Mouse (Mus musculus): ENCODE data around the gene Amz2. TPM values are rescaled to one million over a fixed set of nuclear protein-coding genes. Genes with fewer than 3 reads are reported as not detected.
A peak's percentile ranks its signal among the peaks of the same experiment; 100 is the strongest.

Amz2 gene
- polyA plus RNA-seq, 2 experiments, result 43.6 to 88.2 TPM

DNA sequence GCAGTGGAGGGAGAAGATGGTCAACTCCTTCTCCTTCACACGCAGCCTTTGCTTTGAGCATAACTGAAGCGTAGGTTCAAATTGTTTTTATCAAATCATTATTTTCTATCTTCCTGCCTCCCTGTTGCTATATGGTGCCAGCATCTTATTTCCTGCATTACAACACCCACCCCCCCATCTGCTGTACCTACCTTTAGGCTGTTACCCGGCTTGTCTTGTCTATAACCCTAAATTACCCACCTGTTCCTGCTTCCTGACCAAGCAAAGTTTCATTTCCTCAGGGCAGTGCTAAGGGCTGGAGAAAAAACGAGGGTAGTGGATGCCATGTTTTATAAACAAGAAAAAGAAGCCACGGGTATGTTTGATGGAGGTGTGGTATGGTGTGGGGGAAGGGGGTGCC is 4.5 kb upstream of the Amz2 start:
- WGBS, result 64% methylated on average over 5 of the region's 5 CpGs
- ATAC-seq (ENCODE audit: low FRiP score, low read depth), result no peak
- H3K4me1 ChIP-seq (ENCODE audit: control insufficient read depth, insufficient read depth, low read length), result no peaks in the 10 kb centered on the region

DNA sequence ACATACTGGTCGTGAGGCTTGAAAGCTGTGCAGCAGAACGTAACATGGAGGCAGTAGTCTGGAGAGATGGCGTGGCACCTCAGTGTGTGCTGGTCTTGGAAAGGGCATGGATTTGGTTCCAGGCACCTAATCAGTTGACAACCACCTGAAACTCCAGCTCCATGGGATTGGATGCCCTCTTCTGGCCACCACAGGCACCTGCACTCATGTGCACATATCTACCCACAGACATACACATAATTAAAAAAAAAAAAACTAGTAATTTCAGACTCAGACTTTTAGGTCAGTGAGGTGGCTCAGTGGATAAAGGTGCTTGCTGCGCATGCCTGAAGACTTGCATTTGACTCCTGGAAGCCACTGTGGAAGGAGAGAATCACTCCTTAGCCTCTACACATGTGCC is 3.5 kb upstream of the Amz2 start:
- no peak for DNase-seq (ENCODE audit: low spot score)
- no peak for ATAC-seq (ENCODE audit: low FRiP score, low read depth)
- no peak overlapping the region for H3K4me2 ChIP-seq (replicated peaks; ENCODE audit: low read depth, low read length, severe bottlenecking)
- no peak overlapping the region for H3K4me3 ChIP-seq (replicated peaks; ENCODE audit: low read length)
- no peak for TF ChIP-seq POLR2A (IDR thresholded peaks at IDR 0.05; ENCODE audit: borderline replicate concordance, extremely low read depth, insufficient read depth, insufficient read length)
- WGBS, result 98% methylated on average over 4 of the region's 4 CpGs
- H3K27ac ChIP-seq (replicated peaks; ENCODE audit: low read depth, low read length), result no peak overlapping the region
- no peaks in the 10 kb centered on the region for H3K36me3 ChIP-seq (ENCODE audit: control insufficient read depth, insufficient read depth, low read length)
- no peaks in the 10 kb centered on the region for H3K27me3 ChIP-seq (ENCODE audit: control insufficient read depth, insufficient read depth, low read length)
- H3K9ac ChIP-seq (ENCODE audit: low read depth, low read length, severe bottlenecking), result no peak overlapping the region
- peaks cover 7% of the 10 kb centered on the region for H3K4me1 ChIP-seq (ENCODE audit: control insufficient read depth, insufficient read depth, low read length)
- no peaks in the 10 kb centered on the region for H3K9me3 ChIP-seq (ENCODE audit: control insufficient read depth, low read length)

More for the DNA sequence above, 4.5 kb upstream of the Amz2 start:
- no peaks in the 10 kb centered on the region for H3K27me3 ChIP-seq (ENCODE audit: control insufficient read depth, insufficient read depth, low read length)
- H3K9ac ChIP-seq (ENCODE audit: low read depth, low read length, severe bottlenecking), result no peak overlapping the region
- H3K4me3 ChIP-seq (replicated peaks; ENCODE audit: low read length), result no peak overlapping the region
- no peaks in the 10 kb centered on the region for H3K36me3 ChIP-seq (ENCODE audit: control insufficient read depth, insufficient read depth, low read length)
- TF ChIP-seq POLR2A (IDR thresholded peaks at IDR 0.05; ENCODE audit: borderline replicate concordance, extremely low read depth, insufficient read depth, insufficient read length), result no peak
- no peak overlapping the region for H3K4me2 ChIP-seq (replicated peaks; ENCODE audit: low read depth, low read length, severe bottlenecking)
- H3K9me3 ChIP-seq (ENCODE audit: control insufficient read depth, low read length), result no peaks in the 10 kb centered on the region
- no peak for DNase-seq (ENCODE audit: low spot score)
- no peak overlapping the region for H3K27ac ChIP-seq (replicated peaks; ENCODE audit: low read depth, low read length)

DNA sequence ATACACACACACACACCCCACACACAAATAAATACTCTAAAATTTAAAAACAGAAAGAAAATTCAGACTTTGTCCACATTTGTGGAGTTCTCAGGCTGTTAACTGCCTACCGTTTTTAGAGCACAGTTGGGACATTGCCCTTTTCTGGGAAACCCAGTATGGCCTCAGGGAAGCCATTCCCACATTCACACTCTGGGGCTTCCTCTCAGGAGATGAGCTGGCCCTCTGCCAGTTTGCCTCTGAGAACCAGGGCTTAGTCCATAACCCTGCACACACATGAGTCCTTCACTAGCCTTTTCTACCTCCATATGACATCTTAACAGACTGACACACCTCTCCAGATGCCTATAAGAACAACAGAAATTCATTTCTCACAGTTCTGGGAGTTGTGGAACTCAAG is 2.5 kb upstream of the Amz2 start:
- ATAC-seq (ENCODE audit: low FRiP score, low read depth), result no peak
- H3K4me3 ChIP-seq (replicated peaks; ENCODE audit: low read length), result no peak overlapping the region
- no peaks in the 10 kb centered on the region for H3K27me3 ChIP-seq (ENCODE audit: control insufficient read depth, insufficient read depth, low read length)
- H3K4me2 ChIP-seq (replicated peaks; ENCODE audit: low read depth, low read length, severe bottlenecking), result no peak overlapping the region
- peaks cover 7% of the 10 kb centered on the region for H3K4me1 ChIP-seq (ENCODE audit: control insufficient read depth, insufficient read depth, low read length)
- no peak for DNase-seq (ENCODE audit: low spot score)
- H3K36me3 ChIP-seq (ENCODE audit: control insufficient read depth, insufficient read depth, low read length), result 0 out of 2 replicates have a peak, but pooled peaks cover 2% of the 10 kb centered on the region
- 53% methylated on average over 1 of the region's 1 CpGs for WGBS
- H3K9ac ChIP-seq (ENCODE audit: low read depth, low read length, severe bottlenecking), result no peak overlapping the region
- TF ChIP-seq POLR2A (IDR thresholded peaks at IDR 0.05; ENCODE audit: borderline replicate concordance, extremely low read depth, insufficient read depth, insufficient read length), result no peak
- no peak overlapping the region for H3K27ac ChIP-seq (replicated peaks; ENCODE audit: low read depth, low read length)
- no peaks in the 10 kb centered on the region for H3K9me3 ChIP-seq (ENCODE audit: control insufficient read depth, low read length)

- peak overlapping the region; percentile 66 for H3K9ac ChIP-seq (ENCODE audit: low read depth, low read length, severe bottlenecking)
- DNase-seq (ENCODE audit: low spot score) (peak; percentile 22), ATAC-seq (ENCODE audit: low FRiP score, low read depth) (no peak)
- TF ChIP-seq POLR2A (IDR thresholded peaks at IDR 0.05; ENCODE audit: borderline replicate concordance, extremely low read depth, insufficient read depth, insufficient read length), result no peak
- H3K4me2 ChIP-seq (replicated peaks; ENCODE audit: low read depth, low read length, severe bottlenecking), result peak overlapping the region; percentile 61
- no peaks in the 10 kb centered on the region for H3K27me3 ChIP-seq (ENCODE audit: control insufficient read depth, insufficient read depth, low read length)
- peak overlapping the region; percentile 75 for H3K27ac ChIP-seq (replicated peaks; ENCODE audit: low read depth, low read length)
- H3K36me3 ChIP-seq (ENCODE audit: control insufficient read depth, insufficient read depth, low read length), result peaks cover 30% of the 10 kb centered on the region
- H3K9me3 ChIP-seq (ENCODE audit: control insufficient read depth, low read length), result no peaks in the 10 kb centered on the region
- peak overlapping the region; percentile 59 for H3K4me3 ChIP-seq (replicated peaks; ENCODE audit: low read length)
- WGBS, result 0% methylated on average over 5 of the region's 11 CpGs
- H3K4me1 ChIP-seq (ENCODE audit: control insufficient read depth, insufficient read depth, low read length), result peaks cover 10% of the 10 kb centered on the region
Observed at GRCm38 (mm10) chr11:109426272-109426586, 483 bp downstream of the Amz2 start.

GRCm38 (mm10) chr11:109427353-109427752 is 1.6 kb downstream of the Amz2 start:
- H3K4me2 ChIP-seq (replicated peaks; ENCODE audit: low read depth, low read length, severe bottlenecking), result no peak overlapping the region; the same call in 1 of the 2 replicates
- peaks cover 13% of the 10 kb centered on the region for H3K4me1 ChIP-seq (ENCODE audit: control insufficient read depth, insufficient read depth, low read length)
- H3K4me3 ChIP-seq (replicated peaks; ENCODE audit: low read length), result no peak overlapping the region
- no peaks in the 10 kb centered on the region for H3K27me3 ChIP-seq (ENCODE audit: control insufficient read depth, insufficient read depth, low read length)
- H3K36me3 ChIP-seq (ENCODE audit: control insufficient read depth, insufficient read depth, low read length), result peaks cover 37% of the 10 kb centered on the region
- 96% methylated on average over 5 of the region's 5 CpGs for WGBS
- H3K9ac ChIP-seq (ENCODE audit: low read depth, low read length, severe bottlenecking), result no peak overlapping the region
- DNase-seq (ENCODE audit: low spot score), result no peak
- no peak for TF ChIP-seq POLR2A (IDR thresholded peaks at IDR 0.05; ENCODE audit: borderline replicate concordance, extremely low read depth, insufficient read depth, insufficient read length)
- no peak for ATAC-seq (ENCODE audit: low FRiP score, low read depth)
- no peaks in the 10 kb centered on the region for H3K9me3 ChIP-seq (ENCODE audit: control insufficient read depth, low read length)
- H3K27ac ChIP-seq (replicated peaks; ENCODE audit: low read depth, low read length), result no peak overlapping the region

- WGBS, result 91% methylated on average over 16 of the region's 16 CpGs
- no peak for TF ChIP-seq POLR2A (IDR thresholded peaks at IDR 0.05; ENCODE audit: borderline replicate concordance, extremely low read depth, insufficient read depth, insufficient read length)
- Histone ChIP-seq H3K4me2 (replicated peaks; ENCODE audit: low read depth, low read length, severe bottlenecking) (no peak overlapping the region), H3K9me3 (ENCODE audit: control insufficient read depth, low read length) (no peaks in the 10 kb centered on the region), H3K36me3 (ENCODE audit: control insufficient read depth, insufficient read depth, low read length) (peaks cover 72% of the 10 kb centered on the region), H3K27me3 (ENCODE audit: control insufficient read depth, insufficient read depth, low read length) (no peaks in the 10 kb centered on the region), H3K9ac (ENCODE audit: low read depth, low read length, severe bottlenecking) (no peak overlapping the region), H3K4me3 (replicated peaks; ENCODE audit: low read length) (no peak overlapping the region), H3K27ac (replicated peaks; ENCODE audit: low read depth, low read length) (no peak overlapping the region), H3K4me1 (ENCODE audit: control insufficient read depth, insufficient read depth, low read length) (peaks cover 7% of the 10 kb centered on the region)
- DNase-seq (ENCODE audit: low spot score) (no peak), ATAC-seq (ENCODE audit: low FRiP score, low read depth) (no peak)
Observed at GRCm38 (mm10) chr11:109434233-109434798, 8.6 kb downstream of the Amz2 start.

Measured in limb, embryonic 14.5 days (tissue).